Mouse (Mus musculus): ENCODE results near the gene Fbrsl1.

The Fbrsl1 gene

GRCm38 (mm10) chr5:110448436-110449134, at the start of gene Fbrsl1:
Gene Fbrsl1, minus strand, starts transcription at chr5:110448503.
- peak; percentile 99 for DNase-seq (ENCODE audit: low read depth, low spot score)

- no peak for DNase-seq (ENCODE audit: low read depth, low spot score)
These were observed 49.8 kb upstream of the Fbrsl1 start for GRCm38 (mm10) chr5:110498071-110498470.

- no peak for DNase-seq (ENCODE audit: low read depth, low spot score)
These were observed 49.3 kb upstream of the Fbrsl1 start for GRCm38 (mm10) chr5:110497556-110497955.

GRCm38 (mm10) chr5:110495051-110495450, 46.7 kb upstream of the Fbrsl1 start:
- DNase-seq (ENCODE audit: low read depth, low spot score) = no peak

GRCm38 (mm10) chr5:110494396-110494795, 46.1 kb upstream of the Fbrsl1 start:
- no peak for DNase-seq (ENCODE audit: low read depth, low spot score)

GRCm38 (mm10) chr5:110493785-110494184, 45.5 kb upstream of the Fbrsl1 start:
- DNase-seq (ENCODE audit: low read depth, low spot score) = no peak

GRCm38 (mm10) chr5:110489639-110490038, 41.3 kb upstream of the Fbrsl1 start:
- no peak for DNase-seq (ENCODE audit: low read depth, low spot score)

- no peak for DNase-seq (ENCODE audit: low read depth, low spot score)
These were observed 39.6 kb upstream of the Fbrsl1 start for GRCm38 (mm10) chr5:110487943-110488342.

GRCm38 (mm10) chr5:110486674-110487334, 38.5 kb upstream of the Fbrsl1 start:
- DNase-seq (ENCODE audit: low read depth, low spot score) = no peak

GRCm38 (mm10) chr5:110484711-110485110, 36.4 kb upstream of the Fbrsl1 start:
- DNase-seq (ENCODE audit: low read depth, low spot score) = no peak

- DNase-seq (ENCODE audit: low read depth, low spot score) = no peak
These were observed 30.9 kb upstream of the Fbrsl1 start for GRCm38 (mm10) chr5:110479228-110479627.

- no peak for DNase-seq (ENCODE audit: low read depth, low spot score)
These were observed 25.9 kb upstream of the Fbrsl1 start for GRCm38 (mm10) chr5:110474156-110474555.

- no peak for DNase-seq (ENCODE audit: low read depth, low spot score)
These were observed 24.5 kb upstream of the Fbrsl1 start for GRCm38 (mm10) chr5:110472834-110473233.

- no peak for DNase-seq (ENCODE audit: low read depth, low spot score)
These were observed 23.7 kb upstream of the Fbrsl1 start for GRCm38 (mm10) chr5:110471981-110472476.

- no peak for DNase-seq (ENCODE audit: low read depth, low spot score)
These were observed 23.0 kb upstream of the Fbrsl1 start for GRCm38 (mm10) chr5:110471285-110471684.

- DNase-seq (ENCODE audit: low read depth, low spot score) = no peak
These were observed 21.1 kb upstream of the Fbrsl1 start for GRCm38 (mm10) chr5:110469227-110469925.

- DNase-seq (ENCODE audit: low read depth, low spot score) = no peak
These were observed 20.0 kb upstream of the Fbrsl1 start for GRCm38 (mm10) chr5:110468296-110468695.

GRCm38 (mm10) chr5:110467725-110468124, 19.4 kb upstream of the Fbrsl1 start:
- no peak for DNase-seq (ENCODE audit: low read depth, low spot score)

GRCm38 (mm10) chr5:110466531-110467424, 18.5 kb upstream of the Fbrsl1 start:
- no peak for DNase-seq (ENCODE audit: low read depth, low spot score)

- DNase-seq (ENCODE audit: low read depth, low spot score) = no peak
These were observed 14.3 kb upstream of the Fbrsl1 start for GRCm38 (mm10) chr5:110462646-110463045.

GRCm38 (mm10) chr5:110458936-110459335, 10.6 kb upstream of the Fbrsl1 start:
- DNase-seq (ENCODE audit: low read depth, low spot score) = no peak

Data from WW6 (cell line).